Mouse (Mus musculus) liver, adult 2 months (tissue): Measurements from ENCODE around the gene Rab40b. TPM values are rescaled to one million over a fixed set of nuclear protein-coding genes. Genes with fewer than 3 reads are reported as not detected.

Source experiments
- DNase-seq: peaks from one replicate; pipeline ENCODE4 v3.0.0-alpha.2; 2011; ENCODE audit warnings: low read depth, low spot score; ENCODE audit errors: extremely low read depth
- H3K27ac ChIP-seq: fragments of 200-500 bp; replicated peaks from 2 replicates; pipeline ENCODE4 v1.5.1; 2012; ENCODE audit warnings: low read depth, mild to moderate bottlenecking, control low read depth, inconsistent platforms, low read length; ENCODE audit not compliant: insufficient read depth
- H3K27me3 ChIP-seq: fragments of 200-500 bp; 2 replicates; pipeline ENCODE4 v1.6.1; 2012; ENCODE audit warnings: mild to moderate bottlenecking, moderate library complexity, low read length, inconsistent platforms; ENCODE audit not compliant: control insufficient read depth, insufficient read depth
- H3K36me3 ChIP-seq: fragments of 200-500 bp; 2 replicates; pipeline ENCODE4 v1.6.1; 2012; ENCODE audit warnings: low read length, inconsistent platforms; ENCODE audit not compliant: control insufficient read depth, insufficient read depth
- H3K4me1 ChIP-seq: fragments of 200-500 bp; 2 replicates; pipeline ENCODE4 v1.6.1; 2011; ENCODE audit warnings: low read length; ENCODE audit not compliant: control insufficient read depth, insufficient read depth
- H3K4me3 ChIP-seq: fragments of 200-500 bp; 2 replicates; pipeline ENCODE4 v1.5.1; 2011; ENCODE audit warnings: low read depth, mild to moderate bottlenecking, control low read depth, low read length, moderate library complexity; ENCODE audit not compliant: insufficient read depth
- H3K79me2 ChIP-seq: fragments of 200-500 bp; 2 replicates; pipeline ENCODE4 v1.6.1; 2012; ENCODE audit warnings: inconsistent platforms, mild to moderate bottlenecking, low read length, moderate library complexity; ENCODE audit not compliant: control insufficient read depth, insufficient read depth
- H3K9ac ChIP-seq: fragments of 200-500 bp; 2 replicates; pipeline ENCODE4 v1.6.1; 2012; ENCODE audit warnings: low read depth, mild to moderate bottlenecking, control low read depth, inconsistent platforms, low read length
- CTCF ChIP-seq: fragments of 200-500 bp; IDR thresholded peaks from 2 replicates; pipeline ENCODE4 v1.5.1; 2011; ENCODE audit warnings: low read depth, low read length, control low read depth
- POLR2A ChIP-seq: fragments of 200-500 bp; IDR thresholded peaks from 2 replicates; pipeline ENCODE4 v1.6.1; 2011; ENCODE audit warnings: low read length, control low read depth; ENCODE audit not compliant: insufficient read depth; ENCODE audit errors: extremely low read depth
- WGBS: fragments of 180-500 bp; shearing (Covaris S2); methylation state at CpG from one replicate; pipeline ENCODE4 v1.1.7; 2018; 5-methylcytosine and 5-hydroxymethylcytosine counted together
- polyA plus RNA-seq: library from polyadenylated mRNA; depleted of rRNA; stranded (reverse); fragments of >200 nt; gene quantifications from 2 replicates; pipeline ENCODE4 v1.2.3, GENCODE M21; 2012
- total RNA-seq: library from RNA; depleted of rRNA; stranded (reverse); fragments of >200 nt; gene quantifications from 2 replicates; pipeline ENCODE4 v1.2.3, GENCODE M21; 2014

Rab40b gene
- total and polyA plus RNA-seq, 2 experiments = 0.57 to 0.74 TPM

DNA sequence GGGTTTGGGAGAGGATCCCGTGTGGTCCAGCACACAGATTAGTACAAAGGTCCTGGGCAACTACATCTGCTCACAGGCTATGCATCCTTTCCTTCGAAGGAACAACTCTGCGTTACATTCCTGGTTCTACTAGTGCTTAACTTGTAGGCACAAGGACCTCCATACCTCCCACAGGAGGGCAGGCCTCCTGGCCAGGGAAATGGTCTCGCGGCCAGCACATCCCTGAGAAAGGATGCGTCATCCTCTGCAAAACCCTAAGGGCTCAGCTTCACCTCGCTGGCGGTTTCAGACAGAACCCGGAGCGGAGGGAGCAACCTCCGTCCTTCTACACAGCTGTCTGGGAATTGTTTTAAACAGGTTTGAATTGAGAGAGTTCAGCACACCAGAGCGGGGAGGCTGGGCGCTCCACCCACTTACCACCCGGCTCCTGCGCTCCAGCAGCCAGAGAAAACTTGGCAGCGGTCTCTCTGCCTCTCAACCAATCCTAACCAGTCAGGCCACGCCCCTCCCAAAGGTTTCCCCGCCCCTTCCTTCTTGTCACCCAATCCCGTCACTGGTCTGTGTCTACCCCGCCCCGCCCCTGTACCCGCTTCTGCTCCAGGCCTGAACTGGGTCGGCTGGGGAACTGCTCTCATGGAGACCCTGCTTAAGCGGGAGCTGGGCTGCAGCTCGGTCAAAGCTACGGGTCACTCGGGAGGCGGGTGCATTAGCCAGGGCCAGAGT, 32.9 kb upstream of the Rab40b start, which contains the start of gene Fn3krp:
Gene Fn3krp, plus strand, starts transcription at position 572 of the 723 bp plus-strand sequence.
- peak; percentile 96 for DNase-seq
- H3K4me1 ChIP-seq = peaks cover 8% of the 10 kb centered on the region; the same call in 1 of the 2 replicates
- peak within 1 kb of the TSS; percentile 64 for H3K27ac ChIP-seq

DNA sequence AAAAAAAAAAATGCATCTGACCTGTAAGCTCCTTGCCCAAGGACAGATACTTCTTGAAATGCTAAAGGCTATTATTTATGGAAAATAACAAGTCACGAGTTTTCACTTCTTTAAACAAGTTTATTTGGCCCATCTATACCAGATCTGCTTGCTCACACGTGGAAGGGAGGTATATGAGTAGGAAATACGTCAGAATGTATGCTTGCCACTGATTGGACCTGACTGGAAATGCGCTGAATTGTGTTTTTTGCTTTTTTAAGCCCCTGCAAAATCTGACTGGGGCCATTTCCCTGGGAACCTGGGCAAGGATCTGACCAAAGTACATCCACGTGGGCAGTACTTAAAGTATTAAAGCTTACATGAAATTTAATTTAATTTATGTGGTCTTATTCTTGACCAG, 32.3 kb upstream of the Rab40b start:
- 72% methylated on average over 5 of the region's 5 CpGs for WGBS
- Histone ChIP-seq H3K4me3 (no peak overlapping the region), H3K4me1 (peaks cover 8% of the 10 kb centered on the region; the same call in 1 of the 2 replicates), H3K36me3 (no peaks in the 10 kb centered on the region), H3K27me3 (no peaks in the 10 kb centered on the region), H3K79me2 (no peaks in the 10 kb centered on the region), H3K27ac (no peak overlapping the region), H3K9ac (no peak overlapping the region)
- DNase-seq = no peak
- TF ChIP-seq CTCF = no peak
- TF ChIP-seq POLR2A = no peak

More for the DNA sequence above, 32.9 kb upstream of the Rab40b start, which contains the start of gene Fn3krp:
- Histone ChIP-seq H3K27me3 (no peaks in the 10 kb centered on the region), H3K36me3 (no peaks in the 10 kb centered on the region; the same call in 1 of the 2 replicates), H3K9ac (peak within 1 kb of the TSS; percentile 71), H3K4me3 (peak within 1 kb of the TSS; percentile 76), H3K79me2 (no peaks in the 10 kb centered on the region)
- WGBS = 3% methylated on average over 28 of the region's 28 CpGs
- TF ChIP-seq POLR2A (peak; percentile 67), CTCF (no peak)

DNA sequence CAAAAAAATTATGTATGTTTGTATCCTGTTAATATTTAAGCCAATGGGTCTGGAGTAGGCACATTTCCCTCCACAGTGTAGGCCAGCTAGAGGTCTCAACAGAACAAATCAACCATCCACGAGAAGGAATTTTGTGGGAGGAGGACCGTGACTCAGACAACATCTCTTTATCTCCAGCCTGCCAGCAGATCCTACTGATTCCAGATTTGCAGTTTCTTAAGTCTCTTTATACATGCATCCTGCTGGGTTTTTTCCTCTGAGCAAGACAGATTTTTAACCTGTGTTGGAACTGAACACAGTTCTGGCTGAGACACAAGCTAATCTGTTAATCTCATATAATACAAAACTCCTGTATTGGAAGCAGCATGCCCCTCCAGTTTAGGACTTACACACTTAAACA, 30.9 kb upstream of the Rab40b start:
- Histone ChIP-seq H3K9ac (no peak overlapping the region), H3K27ac (no peak overlapping the region), H3K36me3 (no peaks in the 10 kb centered on the region), H3K79me2 (no peaks in the 10 kb centered on the region), H3K27me3 (no peaks in the 10 kb centered on the region), H3K4me1 (peaks cover 8% of the 10 kb centered on the region; the same call in 1 of the 2 replicates), H3K4me3 (no peak overlapping the region)
- 68% methylated on average over 2 of the region's 2 CpGs for WGBS
- DNase-seq = no peak
- TF ChIP-seq CTCF (no peak), POLR2A (no peak)

DNA sequence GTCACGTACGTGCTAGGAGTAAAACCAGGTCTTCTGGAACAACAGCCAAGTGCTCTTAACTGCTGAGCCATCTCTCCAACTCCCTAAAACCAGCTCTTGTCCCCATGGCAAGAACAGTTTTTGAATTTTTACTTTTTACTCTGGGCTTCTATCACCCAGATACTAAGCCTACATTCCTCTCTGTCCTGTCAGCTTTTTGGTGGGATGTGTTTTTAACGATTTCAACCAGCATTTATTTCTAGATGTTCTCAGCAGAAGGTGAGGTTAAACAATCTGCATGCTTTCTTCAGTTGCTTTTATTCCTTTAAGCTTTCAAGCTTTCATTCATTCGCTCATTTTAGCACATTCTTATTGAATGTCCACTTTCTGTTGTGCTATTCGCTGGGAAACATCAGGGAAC, 29.9 kb upstream of the Rab40b start:
- H3K9ac ChIP-seq = no peak overlapping the region
- DNase-seq = no peak
- H3K4me1 ChIP-seq = peaks cover 8% of the 10 kb centered on the region; the same call in 1 of the 2 replicates
- no peaks in the 10 kb centered on the region for H3K36me3 ChIP-seq
- H3K27ac ChIP-seq = no peak overlapping the region
- no peak overlapping the region for H3K4me3 ChIP-seq
- no peak for TF ChIP-seq POLR2A
- TF ChIP-seq CTCF = no peak
- no peaks in the 10 kb centered on the region for H3K27me3 ChIP-seq
- no peaks in the 10 kb centered on the region for H3K79me2 ChIP-seq
- WGBS = 94% methylated on average over 5 of the region's 5 CpGs

DNA sequence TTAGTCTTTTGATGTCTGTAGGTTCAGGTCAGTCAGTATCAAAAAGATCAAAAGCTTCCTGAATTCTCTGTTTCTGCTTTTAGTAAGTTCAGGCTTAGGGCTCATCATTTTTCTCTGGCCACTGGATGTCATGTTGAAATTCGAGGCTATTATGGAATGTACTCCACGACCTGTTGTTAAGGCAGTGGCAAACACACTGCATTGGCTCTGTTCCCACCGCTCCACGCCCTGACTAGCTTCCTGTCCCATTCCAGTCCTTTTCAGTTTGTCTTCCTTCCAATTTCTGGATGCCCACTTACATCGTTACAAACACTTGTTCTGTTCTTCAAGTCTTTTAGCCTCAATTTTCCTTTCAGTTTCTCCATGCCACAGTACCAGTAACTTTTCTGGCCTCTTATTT, 27.3 kb upstream of the Rab40b start:
- DNase-seq = no peak
- Histone ChIP-seq H3K9ac (no peak overlapping the region), H3K4me3 (no peak overlapping the region), H3K79me2 (no peaks in the 10 kb centered on the region), H3K4me1 (no peaks in the 10 kb centered on the region), H3K27me3 (no peaks in the 10 kb centered on the region), H3K27ac (no peak overlapping the region), H3K36me3 (no peaks in the 10 kb centered on the region)
- TF ChIP-seq CTCF (no peak), POLR2A (no peak)
- 53% methylated on average over 5 of the region's 5 CpGs for WGBS

DNA sequence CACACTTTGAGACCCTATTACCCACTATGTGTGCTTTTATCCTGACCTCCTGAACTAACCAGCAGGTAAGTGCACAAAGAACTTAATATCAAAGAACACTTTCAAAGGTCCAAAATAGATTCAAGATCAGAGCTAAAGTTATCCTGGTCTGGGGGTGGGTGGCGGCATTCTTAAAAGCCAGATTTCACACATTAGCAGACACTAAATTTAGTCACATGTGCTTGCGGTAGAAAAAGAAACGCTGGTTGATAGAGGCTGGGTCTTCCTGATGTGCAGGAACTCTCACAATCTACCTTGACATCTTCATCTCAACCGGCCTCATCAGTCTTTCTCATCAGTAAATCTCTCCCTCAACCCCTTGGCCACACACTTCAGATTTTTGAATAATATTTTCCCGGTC, 26.7 kb upstream of the Rab40b start:
- Histone ChIP-seq H3K27me3 (no peaks in the 10 kb centered on the region), H3K27ac (no peak overlapping the region), H3K4me1 (no peaks in the 10 kb centered on the region), H3K4me3 (no peak overlapping the region), H3K36me3 (no peaks in the 10 kb centered on the region), H3K79me2 (no peaks in the 10 kb centered on the region), H3K9ac (no peak overlapping the region)
- TF ChIP-seq POLR2A (no peak), CTCF (no peak)
- DNase-seq = no peak
- WGBS = 79% methylated on average over 5 of the region's 5 CpGs
